Mouse (Mus musculus) lung, postnatal 0 days (tissue): ENCODE data around the gene Prkcd.

Source experiments
- CTCF ChIP-seq: IDR thresholded peaks from 2 replicates; pipeline ENCODE4 v1.5.1; 2016; ENCODE audit warnings: antibody characterized with exemption, mild to moderate bottlenecking
- EP300 ChIP-seq: IDR thresholded peaks from 2 replicates; pipeline ENCODE4 v1.6.1; 2016; ENCODE audit warnings: antibody characterized with exemption, mild to moderate bottlenecking, control low read depth

GRCm38 (mm10) chr14:30630811-30631576 is 5.0 kb upstream of the Prkcd start:
- TF ChIP-seq CTCF (no peak), EP300 (no peak; the same call in 1 of the 2 replicates)
